Mouse (Mus musculus) liver, embryonic 14.5 days (tissue): ENCODE measurements at regions not wholly inside any gene's neighbourhood (a gene's known extent, or its start where the extent isn't known, plus 50 kb on each side); places are given as distances from the start of the nearest gene placed in this dataset.
A peak's percentile ranks its signal among the peaks of the same experiment; 100 is the strongest.

Experiments used
- ATAC-seq: fragments of 200-750 bp; cut with Nextera tagmentation; 2 replicates; pipeline ENCODE4 v1.8.0; 2017; ENCODE audit warnings: moderate number of reproducible peaks, mild to moderate bottlenecking, moderate library complexity; ENCODE audit not compliant: insufficient read depth
- DNase-seq, 3 experiments: peaks; one replicate each; pipeline ENCODE4 v3.0.0-alpha.2; 2012 to 2013; ENCODE audit warnings: low read depth in 3 of 3, low spot score in 3 of 3
- H3K27ac ChIP-seq: fragments of 300-500 bp; sonication (generic); 2 replicates; pipeline ENCODE4 v1.5.1; 2014; ENCODE audit warnings: moderate library complexity, mild to moderate bottlenecking, control low read depth, inconsistent platforms
- H3K27me3 ChIP-seq: fragments of 300-500 bp; sonication (generic); 2 replicates; pipeline ENCODE4 v1.6.1; 2014; ENCODE audit warnings: mild to moderate bottlenecking, low read length, moderate library complexity; ENCODE audit not compliant: control insufficient read depth, insufficient read depth
- H3K36me3 ChIP-seq: fragments of 300-500 bp; sonication (generic); replicated peaks from 2 replicates; pipeline ENCODE4 v1.6.1; 2014; ENCODE audit warnings: low read depth; ENCODE audit not compliant: control insufficient read depth, insufficient read depth
- H3K4me1 ChIP-seq, 2 experiments: fragments of 200-500 bp in 1 of 2; fragments of 300-500 bp in 1 of 2; sonication (generic) in 1 of 2; replicated peaks; 2 replicates each; pipeline ENCODE4 v1.6.1; 2012 to 2014; ENCODE audit warnings: antibody characterized with exemption in 1 of 2, inconsistent platforms in 1 of 2, low read length in 1 of 2; ENCODE audit not compliant: control insufficient read depth in 2 of 2, insufficient read depth in 2 of 2
- H3K4me2 ChIP-seq: fragments of 300-500 bp; sonication (generic); 2 replicates; pipeline ENCODE4 v1.6.1; 2014; ENCODE audit warnings: low read depth, mild to moderate bottlenecking, control low read depth, moderate library complexity
- H3K4me3 ChIP-seq, 2 experiments: fragments of 200-500 bp in 1 of 2; fragments of 300-500 bp in 1 of 2; sonication (generic) in 1 of 2; 2 replicates each; pipeline ENCODE4 v1.5.1; 2012 to 2014; ENCODE audit warnings: low read depth in 2 of 2, low read length in 2 of 2, mild to moderate bottlenecking in 2 of 2, control low read depth in 1 of 2, inconsistent platforms in 1 of 2, moderate library complexity in 1 of 2; ENCODE audit not compliant: insufficient read depth in 1 of 2
- H3K9ac ChIP-seq: fragments of 300-500 bp; sonication (generic); replicated peaks from 2 replicates; pipeline ENCODE4 v1.6.1; 2014; ENCODE audit warnings: mild to moderate bottlenecking, control low read depth, moderate library complexity
- H3K9me3 ChIP-seq: fragments of 300-500 bp; sonication (generic); 2 replicates; pipeline ENCODE4 v1.6.1; 2016; ENCODE audit warnings: low read length, mixed read lengths; ENCODE audit not compliant: control insufficient read depth
- CTCF ChIP-seq: IDR thresholded peaks from 2 replicates; pipeline ENCODE4 v1.5.1; 2016; ENCODE audit warnings: antibody characterized with exemption, low read depth, control low read depth
- EP300 ChIP-seq: IDR thresholded peaks from 2 replicates; pipeline ENCODE4 v1.6.1; 2016; ENCODE audit warnings: antibody characterized with exemption, low read depth
- WGBS: fragments of 180-500 bp; shearing (Covaris S2); extraction: QIAGEN DNeasy Blood & Tissue Kit; methylation state at CpG from one replicate; pipeline ENCODE4 v1.1.7; 2014; ENCODE audit not compliant: insufficient replicate concordance; 5-methylcytosine and 5-hydroxymethylcytosine counted together

DNA sequence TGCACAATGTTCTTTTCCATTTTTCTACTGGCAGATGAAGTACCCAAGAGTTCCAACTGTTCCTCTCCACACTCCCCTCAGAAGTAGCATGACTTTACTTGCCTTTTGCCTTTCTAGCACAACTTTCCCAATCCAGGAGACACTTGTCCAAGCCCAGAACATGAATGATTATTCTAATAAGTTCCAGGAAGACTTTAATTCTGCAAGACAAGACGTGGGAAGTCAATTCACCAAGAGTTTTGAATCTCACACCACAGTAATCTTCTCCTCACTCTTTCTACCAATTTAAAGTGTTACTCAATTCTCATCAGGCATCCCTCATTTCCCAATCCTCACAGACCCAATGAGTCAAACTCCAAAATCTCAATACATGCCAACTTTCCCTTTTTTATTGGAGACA is 122.4 kb downstream of the Car2 start:
- Histone ChIP-seq H3K27me3 (no peaks in the 10 kb centered on the region), H3K27ac (no peak overlapping the region), H3K4me1 (no peaks in the 10 kb centered on the region), H3K9ac (no peak overlapping the region), H3K4me3 (no peak overlapping the region), H3K4me2 (no peak overlapping the region), H3K9me3 (no peaks in the 10 kb centered on the region), H3K36me3 (no peaks in the 10 kb centered on the region)
- ATAC-seq (no peak), DNase-seq (no peak)
- TF ChIP-seq CTCF (no peak), EP300 (no peak)
- 58% methylated on average over 1 of the region's 1 CpGs for WGBS

- no peaks in the 10 kb centered on the region for H3K36me3 ChIP-seq
- no peaks in the 10 kb centered on the region for H3K9me3 ChIP-seq
- H3K27ac ChIP-seq = no peak overlapping the region
- H3K4me1 ChIP-seq = no peaks in the 10 kb centered on the region
- TF ChIP-seq EP300 (no peak), CTCF (no peak)
- DNase-seq (no peak), ATAC-seq (no peak)
- WGBS = 58% methylated on average over 2 of the region's 2 CpGs
- no peaks in the 10 kb centered on the region for H3K27me3 ChIP-seq
- H3K4me2 ChIP-seq = no peak overlapping the region
- no peak overlapping the region for H3K9ac ChIP-seq
- no peak overlapping the region for H3K4me3 ChIP-seq
Measured at GRCm38 (mm10) chr3:15009747-15010146, 123.7 kb downstream of the Car2 start.

- WGBS = 51% methylated on average over 1 of the region's 1 CpGs
- Histone ChIP-seq H3K4me2 (no peak overlapping the region), H3K27me3 (no peaks in the 10 kb centered on the region), H3K4me1 (no peaks in the 10 kb centered on the region), H3K9me3 (no peaks in the 10 kb centered on the region), H3K36me3 (no peaks in the 10 kb centered on the region), H3K27ac (no peak overlapping the region), H3K9ac (no peak overlapping the region), H3K4me3 (no peak overlapping the region)
- DNase-seq (no peak), ATAC-seq (no peak)
- no peak for TF ChIP-seq EP300
- TF ChIP-seq CTCF = no peak
Measured at GRCm38 (mm10) chr3:15016621-15017020, 130.5 kb downstream of the Car2 start.

GRCm38 (mm10) chr3:15022773-15023172 is 136.7 kb downstream of the Car2 start:
- no peak for DNase-seq
- Histone ChIP-seq H3K4me3 (no peak overlapping the region), H3K36me3 (no peaks in the 10 kb centered on the region), H3K4me1 (no peaks in the 10 kb centered on the region), H3K27ac (no peak overlapping the region), H3K27me3 (no peaks in the 10 kb centered on the region), H3K9me3 (no peaks in the 10 kb centered on the region), H3K9ac (no peak overlapping the region), H3K4me2 (no peak overlapping the region)
- TF ChIP-seq EP300 (no peak), CTCF (no peak)
- WGBS = 19% methylated on average over 2 of the region's 2 CpGs
- ATAC-seq = peak; percentile 55; the same call in 1 of the 2 replicates

DNA sequence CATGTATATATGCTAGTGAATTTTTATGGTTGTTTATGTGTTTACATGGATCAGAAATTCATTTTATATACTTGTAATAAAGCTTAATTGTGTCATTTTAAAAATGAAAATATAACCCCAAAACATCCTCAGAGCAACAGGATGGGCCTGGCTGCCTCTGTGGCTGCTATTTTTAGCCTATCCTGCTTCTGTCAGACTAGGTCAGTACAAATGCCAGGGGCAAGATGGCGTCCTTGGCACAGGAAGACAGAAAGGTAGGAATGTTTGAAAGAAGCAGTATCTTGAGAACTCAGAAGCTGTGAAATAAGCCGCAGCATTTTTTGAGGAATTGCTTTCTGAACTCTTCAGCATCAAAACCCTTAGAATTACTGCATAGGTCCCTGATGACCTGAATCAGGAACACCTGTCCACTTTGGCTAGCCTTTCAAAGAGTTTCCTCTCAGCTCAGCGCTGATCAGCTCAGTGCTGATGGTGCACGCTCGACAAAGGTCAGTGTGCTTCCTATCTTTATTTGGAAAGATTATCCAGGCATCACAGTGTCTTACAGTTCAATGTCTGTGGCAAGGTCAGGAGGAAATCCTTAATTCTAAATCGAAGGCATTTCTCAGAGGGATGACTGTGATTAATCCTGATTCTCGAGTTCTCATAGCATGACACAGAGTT is 154.9 kb downstream of the Car2 start:
- Histone ChIP-seq H3K27ac (no peak overlapping the region), H3K4me1 (no peaks in the 10 kb centered on the region), H3K9ac (no peak overlapping the region), H3K4me2 (no peak overlapping the region), H3K27me3 (no peaks in the 10 kb centered on the region), H3K9me3 (no peaks in the 10 kb centered on the region), H3K4me3 (no peak overlapping the region), H3K36me3 (no peaks in the 10 kb centered on the region)
- TF ChIP-seq EP300 (no peak), CTCF (no peak)
- DNase-seq (no peak), ATAC-seq (no peak)
- WGBS = 54% methylated on average over 7 of the region's 7 CpGs
